Mouse (Mus musculus): ENCODE data around the gene Ccdc40.
"Not testable (repeated sequence)": the region's sequence is repeated elsewhere in the genome, so short reads cannot be mapped to it uniquely, and the experiment has no call there.

Ccdc40 gene

DNA sequence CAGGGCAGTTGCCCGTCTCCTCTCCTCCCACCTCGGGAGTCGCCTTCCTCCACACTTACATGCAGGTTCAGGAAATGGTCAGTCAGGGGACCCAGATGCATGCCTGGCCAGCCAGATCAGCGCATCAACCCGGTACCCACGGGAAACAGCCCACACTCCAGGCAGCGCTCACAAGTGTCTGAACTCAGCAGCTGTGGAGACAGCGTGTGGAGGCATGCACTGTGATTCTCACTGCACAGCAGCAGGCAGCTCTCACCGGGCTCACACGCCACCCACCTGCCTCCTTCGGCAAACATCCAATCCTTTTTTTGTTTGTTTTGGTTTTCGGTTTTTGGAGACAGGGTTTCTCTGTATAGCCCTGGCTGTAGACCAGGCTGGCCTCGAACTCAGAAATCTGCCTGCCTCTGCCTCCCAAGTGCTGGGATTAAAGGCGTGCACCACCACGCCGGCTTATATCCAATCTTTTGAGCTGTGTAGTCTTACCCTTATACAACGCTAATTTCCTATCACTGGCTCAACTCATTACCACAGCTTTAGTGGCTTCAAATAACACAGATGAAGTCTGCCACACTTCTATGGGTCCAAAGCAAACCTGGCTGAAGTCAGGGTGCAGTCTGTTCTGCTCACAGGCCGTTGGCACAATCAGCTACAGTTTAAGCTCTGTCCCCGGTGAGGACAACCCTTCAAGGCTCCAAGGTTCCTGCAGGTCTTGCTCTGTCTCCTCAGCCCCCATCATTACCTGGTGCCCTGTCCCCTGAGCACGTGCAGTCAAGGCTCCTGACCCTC, 59.0 kb downstream of the Ccdc40 start:
- DNase-seq, result no peak

DNA sequence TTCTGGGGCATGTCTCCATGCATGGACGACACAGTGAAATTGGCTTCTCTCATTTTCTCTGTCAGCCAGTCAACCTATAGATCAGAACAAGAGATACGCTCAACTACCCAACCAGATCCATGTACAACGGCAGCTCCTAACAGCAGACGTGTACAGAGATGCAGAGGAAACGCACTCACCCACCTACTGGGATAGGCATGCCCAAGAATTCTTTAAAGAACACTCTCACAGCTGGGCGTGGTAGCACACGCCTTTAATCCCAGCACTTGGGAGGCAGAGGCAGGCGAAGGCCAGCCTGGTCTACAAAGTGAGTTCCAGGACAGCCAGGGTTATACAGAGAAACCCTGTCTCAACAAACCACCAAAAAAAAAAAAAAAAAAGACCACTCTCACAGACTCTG, 64.5 kb downstream of the Ccdc40 start:
- DNase-seq, result not testable (repeated sequence)

DNA sequence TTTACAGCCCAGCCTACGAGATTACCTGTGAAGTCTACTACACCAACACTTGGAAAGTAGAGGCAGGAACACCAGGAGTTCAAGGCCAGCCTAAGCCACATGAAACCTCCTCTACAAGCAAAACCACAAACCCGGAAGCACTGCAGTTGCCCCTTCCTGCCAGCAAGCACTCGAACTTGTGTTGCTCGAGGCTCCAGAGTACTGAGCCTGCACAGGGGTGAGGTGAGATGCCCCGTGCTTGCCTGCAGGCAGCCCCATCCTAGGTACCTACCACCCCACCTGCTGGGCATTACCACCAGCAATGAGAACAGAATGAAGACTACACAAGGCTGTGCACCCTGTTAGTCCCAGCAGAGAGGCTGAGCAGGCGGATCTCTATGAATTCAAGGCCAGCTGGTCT, 69.6 kb downstream of the Ccdc40 start:
- DNase-seq, result peak; percentile 42

DNA sequence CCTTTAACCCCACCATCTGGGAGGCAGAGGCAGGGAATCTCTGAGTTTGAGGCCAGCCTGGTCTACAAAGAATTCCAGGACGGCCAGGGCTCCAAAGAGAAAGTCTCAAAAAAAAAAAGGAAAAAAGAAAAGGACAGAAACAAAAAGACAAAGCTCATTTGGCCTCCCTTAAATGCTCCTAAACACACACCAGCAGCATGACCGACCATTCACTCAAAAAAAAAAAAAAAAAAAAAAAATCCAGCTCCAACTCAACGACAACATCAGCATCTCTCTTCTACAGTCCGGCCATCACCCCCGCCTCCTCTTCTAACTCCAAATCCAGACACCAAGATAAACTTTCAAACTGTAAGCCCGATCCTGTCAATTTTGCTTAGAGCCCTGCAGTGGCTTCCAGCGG, 70.5 kb downstream of the Ccdc40 start:
- DNase-seq, result no peak

DNA sequence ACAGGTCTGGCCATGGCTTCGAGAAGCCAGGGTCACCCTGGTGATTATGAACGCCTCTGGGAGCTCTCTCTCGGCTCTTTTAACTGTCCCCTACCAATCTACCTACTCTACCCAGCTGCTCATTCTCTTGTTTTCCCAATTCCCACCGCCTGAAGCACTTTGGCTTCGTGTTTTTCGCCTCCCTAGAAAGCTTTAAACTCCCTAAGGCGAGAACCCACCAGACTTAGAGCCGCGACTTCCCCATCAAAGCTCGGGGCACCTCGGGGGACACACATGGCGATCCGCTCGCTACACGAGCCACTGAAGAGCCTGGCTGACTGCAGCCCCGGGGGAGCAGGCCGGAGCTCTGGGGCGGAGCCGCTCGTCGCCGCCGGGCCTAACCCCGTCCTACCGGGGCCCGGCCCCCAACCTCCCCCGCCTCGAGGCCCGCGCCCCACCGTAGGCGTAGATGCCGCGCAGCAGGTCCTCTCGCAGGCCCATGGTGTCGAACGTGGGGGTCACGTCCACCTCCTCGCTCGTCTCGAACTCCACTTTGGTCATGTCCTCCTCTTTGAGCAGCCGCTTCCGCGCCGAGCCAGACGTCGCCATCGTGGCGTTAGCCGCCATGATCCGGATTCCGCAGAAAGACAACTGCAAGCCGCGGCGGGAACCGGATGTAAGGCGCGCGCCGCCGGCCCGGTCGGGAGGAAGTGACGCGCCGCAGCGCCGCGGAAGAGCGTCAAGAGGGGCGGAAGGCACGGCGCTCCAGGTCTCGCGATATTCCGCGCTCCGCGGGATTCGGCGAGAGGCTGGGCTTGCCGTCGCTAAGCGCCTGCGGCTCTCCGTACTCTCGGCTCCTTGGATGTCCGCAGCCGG, 71.2 kb downstream of the Ccdc40 start, which contains the start of gene Eif4a3:
Eif4a3 (minus strand) TSS at position 699 of the 855 bp plus-strand sequence.
- DNase-seq, result peak; percentile 98

DNA sequence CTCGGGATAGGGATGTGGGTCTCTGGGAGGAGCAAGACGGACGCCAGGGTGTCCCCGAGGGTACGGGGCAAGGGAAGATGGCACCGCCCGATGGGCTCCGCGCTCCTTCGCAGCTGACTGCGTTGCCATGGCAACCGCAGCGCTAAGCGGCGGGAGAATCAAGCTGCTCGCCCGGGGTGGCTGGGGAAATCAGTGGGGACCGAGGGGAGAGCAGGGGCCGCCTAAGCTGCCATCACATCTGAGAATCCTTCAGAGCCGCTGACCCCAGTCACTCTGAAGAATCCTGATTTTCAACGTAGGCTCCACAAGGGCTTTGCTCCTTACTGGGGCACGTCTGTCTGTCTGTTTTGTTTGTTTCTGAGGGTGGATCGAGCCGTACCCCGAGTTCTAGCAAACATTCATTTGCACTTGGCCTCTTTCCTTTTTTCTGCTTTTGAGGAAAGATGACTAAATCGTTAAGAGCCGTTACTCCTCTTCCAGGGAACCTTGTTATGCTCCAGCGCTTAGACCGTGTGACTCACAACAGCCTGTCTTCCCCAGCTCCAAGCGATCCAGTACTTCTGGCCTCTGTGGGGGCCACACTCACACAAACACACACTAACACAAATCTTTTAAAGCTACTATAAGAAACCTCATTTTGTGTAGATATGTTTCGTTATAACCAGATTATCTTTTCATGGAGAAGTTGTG, 72.0 kb downstream of the Ccdc40 start:
- no peak for DNase-seq

DNA sequence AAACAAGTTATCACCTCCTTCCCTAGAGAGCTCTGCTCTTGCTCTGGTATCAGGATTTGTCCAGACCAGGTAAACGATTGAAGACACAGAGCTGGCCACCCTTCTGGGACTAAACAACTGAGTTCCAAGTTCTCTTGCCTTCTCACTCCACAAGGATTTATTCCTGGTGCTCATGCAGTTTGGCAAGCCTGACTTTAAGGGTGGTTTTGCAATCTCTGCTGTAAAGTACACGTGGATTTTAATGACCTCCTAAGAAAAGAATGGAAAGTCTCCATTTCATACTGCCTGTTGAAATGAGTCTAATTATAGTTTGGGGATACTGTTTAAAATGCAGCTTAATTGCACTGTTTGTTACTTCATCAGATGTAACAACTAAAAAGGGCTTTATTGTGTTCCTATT, 72.6 kb downstream of the Ccdc40 start:
- DNase-seq, result no peak

DNA sequence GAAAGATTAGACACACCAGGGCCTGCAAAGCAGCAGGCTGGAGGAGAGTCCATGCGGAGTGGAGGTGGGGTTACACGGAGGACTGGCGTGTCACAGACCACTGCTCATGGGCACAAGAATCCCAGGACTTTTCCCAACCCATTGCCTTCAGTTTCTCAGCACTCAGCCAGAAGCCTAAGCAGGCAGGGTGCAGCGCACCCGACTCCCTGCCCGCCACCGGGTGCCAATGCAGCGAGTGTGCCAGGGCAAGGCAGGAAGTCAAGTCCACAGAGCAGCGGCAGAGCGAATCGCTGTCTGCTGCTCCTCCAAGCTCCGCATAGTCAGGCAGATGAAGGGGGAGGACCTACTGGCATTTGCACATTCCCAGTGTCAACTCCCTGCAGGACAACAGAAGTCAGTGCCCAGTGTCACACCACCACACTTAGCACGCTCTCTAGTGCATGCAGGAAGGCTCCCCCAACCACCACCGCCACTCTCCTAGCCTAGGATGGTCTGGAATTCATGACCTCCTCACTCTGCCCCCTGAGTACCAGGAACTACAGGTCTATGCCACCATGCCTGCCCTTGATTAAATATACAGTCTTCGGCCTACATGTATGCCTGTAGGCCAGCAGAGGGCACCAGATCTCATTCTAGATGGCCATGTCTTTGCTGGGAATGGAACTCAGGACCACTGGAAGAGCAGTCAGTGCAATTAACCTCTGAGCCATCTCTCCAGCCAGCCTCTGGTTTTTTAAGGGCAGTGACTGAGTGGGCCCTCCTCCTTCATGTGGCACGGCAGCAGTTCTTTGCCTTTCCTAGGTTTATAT, 76.7 kb downstream of the Ccdc40 start:
- DNase-seq, result peak; percentile 60

DNA sequence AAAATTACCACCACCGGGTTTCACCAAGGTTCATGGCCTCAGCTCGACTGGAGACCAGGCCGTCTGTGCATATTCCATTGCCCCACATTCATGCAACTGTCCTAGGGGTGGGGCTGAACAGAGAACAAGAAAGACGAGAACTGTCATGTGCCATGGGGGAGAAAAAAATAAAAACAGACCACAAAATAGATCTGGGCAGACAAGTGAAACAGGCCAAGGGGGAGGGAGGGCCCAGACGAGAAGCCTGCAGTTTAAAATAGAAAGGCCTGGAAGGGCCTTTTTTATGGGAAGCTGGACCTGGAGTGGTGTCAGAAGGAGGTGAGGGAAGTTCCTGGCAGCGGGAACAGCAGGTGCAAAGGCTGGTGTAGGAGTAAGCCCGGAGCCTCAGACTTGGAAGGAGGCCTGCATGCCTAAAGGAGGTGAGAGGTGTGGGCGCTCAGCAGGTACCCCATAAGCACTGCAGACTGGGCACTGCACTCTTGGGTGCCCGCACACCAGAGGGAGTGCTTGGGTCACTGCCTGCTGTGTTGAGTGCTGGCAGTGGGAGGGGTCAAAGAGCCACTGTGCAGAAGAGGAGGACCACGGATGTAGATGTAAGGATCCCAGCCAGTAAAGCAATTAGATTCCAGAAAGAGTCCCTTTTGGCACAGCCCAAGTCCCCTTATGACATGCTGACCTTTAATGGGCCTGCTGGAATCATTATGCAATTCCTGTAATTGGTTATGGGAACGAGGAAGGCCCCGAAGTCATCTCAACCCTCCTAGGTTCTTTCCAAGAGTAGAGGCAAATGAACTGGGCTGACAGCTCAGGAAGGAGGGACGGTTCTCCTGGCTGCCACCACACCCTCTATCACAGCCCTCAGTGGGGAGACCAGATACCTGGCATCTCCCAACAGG, 78.6 kb downstream of the Ccdc40 start:
- no peak for DNase-seq

DNA sequence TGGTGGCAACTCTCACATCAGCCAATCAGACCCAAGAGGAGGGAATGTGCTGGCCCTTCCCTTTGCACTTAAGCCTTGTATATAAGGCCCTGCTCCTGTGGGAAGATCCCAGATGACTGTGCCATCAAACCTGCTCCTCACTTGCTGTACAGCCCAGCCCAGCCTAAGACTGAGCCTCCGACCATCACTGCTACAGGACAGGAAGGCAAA, 79.2 kb downstream of the Ccdc40 start, which contains the start of gene Card14:
Card14 (plus strand) TSS at position 111 of the 210 bp plus-strand sequence.
- DNase-seq, result no peak

DNA sequence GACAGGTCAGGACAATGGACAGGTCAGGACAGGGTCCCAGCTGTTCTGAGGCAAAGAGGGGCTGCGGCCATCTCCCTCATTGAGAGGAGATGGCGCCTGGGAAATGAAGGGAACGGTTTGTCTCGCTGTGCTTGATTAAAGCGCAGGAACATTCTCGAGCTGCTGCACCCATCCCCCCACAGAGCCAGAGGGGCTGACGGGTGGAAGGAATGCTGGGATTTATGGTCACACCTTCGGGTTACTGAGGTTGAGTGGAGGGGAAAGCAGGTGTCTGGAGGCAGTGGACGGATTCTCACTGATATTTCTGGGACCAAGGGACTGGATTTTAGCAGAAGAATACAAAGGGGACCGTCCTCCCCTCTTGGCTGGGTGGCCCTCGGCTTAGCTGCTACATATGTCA, 79.5 kb downstream of the Ccdc40 start:
- DNase-seq, result no peak

DNA sequence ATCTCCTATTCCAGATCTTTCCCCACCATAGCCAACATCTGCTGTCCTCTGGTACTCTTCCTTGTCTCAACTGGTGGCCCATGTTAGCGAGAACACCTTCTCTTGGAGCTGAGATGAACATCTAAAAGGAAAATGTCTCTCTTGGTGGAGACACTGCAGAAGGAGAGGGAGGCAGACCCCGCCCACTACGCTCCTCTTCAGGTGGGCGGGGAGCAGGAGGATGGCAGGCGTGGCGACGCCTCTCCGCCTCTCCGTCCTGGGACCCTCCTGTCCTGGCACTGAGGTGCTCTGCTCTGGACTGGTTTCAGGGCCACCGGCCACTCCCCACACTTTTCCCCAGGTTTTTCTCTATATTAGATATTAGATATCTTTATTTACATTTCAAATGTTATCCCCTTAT, 82.2 kb downstream of the Ccdc40 start:
- no peak for DNase-seq

DNA sequence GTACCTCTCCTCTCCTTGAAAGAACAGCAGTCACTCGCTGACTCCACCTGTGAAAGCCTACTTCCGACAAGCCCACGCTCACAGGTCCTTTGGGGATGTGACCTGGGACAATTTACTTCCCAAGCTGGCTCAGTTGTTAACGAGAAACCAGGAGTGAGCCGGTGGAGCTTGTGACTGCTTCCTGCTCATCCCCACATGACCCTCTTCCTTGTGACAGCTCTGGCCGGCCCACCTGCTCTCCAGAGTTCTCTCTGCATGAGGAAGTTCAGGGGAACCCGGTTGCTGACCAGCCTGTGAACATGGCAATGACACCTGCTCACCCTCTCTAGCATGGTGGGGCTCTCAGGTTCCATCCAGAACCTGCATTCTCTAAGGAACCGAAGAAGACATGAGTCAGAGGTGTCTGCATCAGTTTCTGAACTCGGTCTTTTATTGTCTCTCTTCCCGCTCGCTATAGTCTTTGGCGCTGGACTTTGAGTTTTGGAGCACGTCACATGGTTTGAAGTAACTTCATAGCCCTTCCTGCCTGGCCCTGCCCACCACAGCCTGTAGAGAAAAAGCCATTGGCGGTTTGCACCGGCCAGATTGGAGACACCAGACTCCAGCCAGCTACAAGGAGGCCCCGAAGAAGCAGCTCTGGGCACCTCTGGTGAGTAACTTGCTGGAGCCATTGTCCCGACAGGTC, 86.0 kb downstream of the Ccdc40 start:
- DNase-seq, result no peak
